Mouse (Mus musculus) hindbrain, embryonic 11.5 days (tissue): ENCODE measurements at regions not wholly inside any gene's neighbourhood (a gene's known extent, or its start where the extent isn't known, plus 50 kb on each side); places are given as distances from the start of the nearest gene placed in this dataset.

Experiments
- ATAC-seq: fragments of 200-750 bp; cut with Nextera tagmentation; 2 replicates; pipeline ENCODE4 v1.8.0; 2017; ENCODE audit warnings: mild to moderate bottlenecking, moderate TSS enrichment, moderate library complexity; ENCODE audit not compliant: low FRiP score
- DNase-seq: peaks from one replicate; pipeline ENCODE4 v3.0.0-alpha.2; 2015; ENCODE audit warnings: low spot score
- H3K27ac ChIP-seq: fragments of 300-500 bp; sonication (generic); 2 replicates; pipeline ENCODE4 v1.5.1; 2014; ENCODE audit warnings: mild to moderate bottlenecking, low read depth, low read length
- H3K27me3 ChIP-seq: fragments of 300-500 bp; sonication (generic); 2 replicates; pipeline ENCODE4 v1.6.1; 2014; ENCODE audit warnings: mild to moderate bottlenecking, low read length, moderate library complexity, mixed read lengths; ENCODE audit not compliant: control insufficient read depth, insufficient read depth
- H3K36me3 ChIP-seq: fragments of 300-500 bp; sonication (generic); 2 replicates; pipeline ENCODE4 v1.6.1; 2014; ENCODE audit warnings: mild to moderate bottlenecking, low read length, moderate library complexity, mixed read lengths; ENCODE audit not compliant: control insufficient read depth, insufficient read depth
- H3K4me1 ChIP-seq: fragments of 300-500 bp; sonication (generic); replicated peaks from 2 replicates; pipeline ENCODE4 v1.6.1; 2014; ENCODE audit warnings: low read length, mixed read lengths; ENCODE audit not compliant: control insufficient read depth, insufficient read depth
- H3K4me2 ChIP-seq: fragments of 300-500 bp; sonication (generic); replicated peaks from 2 replicates; pipeline ENCODE4 v1.6.1; 2014; ENCODE audit warnings: mild to moderate bottlenecking, low read depth, low read length
- H3K4me3 ChIP-seq: fragments of 300-500 bp; sonication (generic); 2 replicates; pipeline ENCODE4 v1.5.1; 2014; ENCODE audit warnings: low read depth, low read length
- H3K9ac ChIP-seq: fragments of 300-500 bp; sonication (generic); 2 replicates; pipeline ENCODE4 v1.6.1; 2014; ENCODE audit warnings: low read depth, low read length
- H3K9me3 ChIP-seq: fragments of 300-500 bp; sonication (generic); 2 replicates; pipeline ENCODE4 v1.6.1; 2016; ENCODE audit warnings: low read length; ENCODE audit not compliant: control insufficient read depth
- WGBS: fragments of 180-500 bp; shearing (Covaris S2); extraction: QIAGEN DNeasy Blood & Tissue Kit; methylation state at CpG from one replicate; pipeline ENCODE4 v1.1.7; 2014; 5-methylcytosine and 5-hydroxymethylcytosine counted together

DNA sequence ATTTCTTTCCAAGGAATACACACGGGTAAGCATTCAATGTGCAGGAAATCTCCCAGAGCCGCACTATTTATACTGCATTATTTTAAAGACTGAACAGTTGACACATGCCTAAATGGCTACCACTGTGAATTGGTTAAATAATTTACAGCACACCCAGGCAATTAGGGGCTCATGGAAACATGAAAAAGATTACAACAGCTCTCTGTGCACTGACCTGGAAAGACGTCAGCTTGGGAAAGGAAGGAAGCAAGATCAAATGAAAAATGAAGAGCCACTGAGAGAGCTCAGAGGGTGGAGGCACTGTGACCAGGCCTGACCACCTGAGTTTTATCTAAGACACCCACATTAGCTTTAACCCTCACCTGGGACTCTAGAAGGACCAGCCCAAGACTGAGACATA, 82.7 kb upstream of the Nfe2l3 start:
- Histone ChIP-seq H3K27me3 (no peaks in the 10 kb centered on the region), H3K4me2 (no peak overlapping the region), H3K9ac (no peak overlapping the region), H3K4me3 (no peak overlapping the region), H3K9me3 (no peaks in the 10 kb centered on the region), H3K4me1 (no peaks in the 10 kb centered on the region), H3K36me3 (no peaks in the 10 kb centered on the region), H3K27ac (no peak overlapping the region)
- ATAC-seq = no peak
- DNase-seq = no peak
- 63% methylated on average over 3 of the region's 3 CpGs for WGBS

GRCm38 (mm10) chr6:51355041-51355440, 77.4 kb upstream of the Nfe2l3 start:
- no peak overlapping the region for H3K4me2 ChIP-seq
- H3K4me1 ChIP-seq = no peaks in the 10 kb centered on the region
- WGBS = 78% methylated on average over 11 of the region's 11 CpGs
- H3K36me3 ChIP-seq = no peaks in the 10 kb centered on the region
- H3K9me3 ChIP-seq = no peaks in the 10 kb centered on the region
- ATAC-seq (no peak), DNase-seq (no peak)
- no peak overlapping the region for H3K27ac ChIP-seq
- H3K4me3 ChIP-seq = no peak overlapping the region
- H3K27me3 ChIP-seq = no peaks in the 10 kb centered on the region
- H3K9ac ChIP-seq = no peak overlapping the region

- no peak overlapping the region for H3K9ac ChIP-seq
- no peaks in the 10 kb centered on the region for H3K27me3 ChIP-seq
- H3K9me3 ChIP-seq = no peaks in the 10 kb centered on the region
- H3K4me2 ChIP-seq = no peak overlapping the region
- ATAC-seq = no peak
- 79% methylated on average over 12 of the region's 12 CpGs for WGBS
- no peak for DNase-seq
- H3K4me3 ChIP-seq = no peak overlapping the region
- no peaks in the 10 kb centered on the region; the same call in 1 of the 2 replicates for H3K4me1 ChIP-seq
- H3K27ac ChIP-seq = no peak overlapping the region
- H3K36me3 ChIP-seq = no peaks in the 10 kb centered on the region
These were observed 70.8 kb upstream of the Nfe2l3 start for GRCm38 (mm10) chr6:51361611-51362180.

DNA sequence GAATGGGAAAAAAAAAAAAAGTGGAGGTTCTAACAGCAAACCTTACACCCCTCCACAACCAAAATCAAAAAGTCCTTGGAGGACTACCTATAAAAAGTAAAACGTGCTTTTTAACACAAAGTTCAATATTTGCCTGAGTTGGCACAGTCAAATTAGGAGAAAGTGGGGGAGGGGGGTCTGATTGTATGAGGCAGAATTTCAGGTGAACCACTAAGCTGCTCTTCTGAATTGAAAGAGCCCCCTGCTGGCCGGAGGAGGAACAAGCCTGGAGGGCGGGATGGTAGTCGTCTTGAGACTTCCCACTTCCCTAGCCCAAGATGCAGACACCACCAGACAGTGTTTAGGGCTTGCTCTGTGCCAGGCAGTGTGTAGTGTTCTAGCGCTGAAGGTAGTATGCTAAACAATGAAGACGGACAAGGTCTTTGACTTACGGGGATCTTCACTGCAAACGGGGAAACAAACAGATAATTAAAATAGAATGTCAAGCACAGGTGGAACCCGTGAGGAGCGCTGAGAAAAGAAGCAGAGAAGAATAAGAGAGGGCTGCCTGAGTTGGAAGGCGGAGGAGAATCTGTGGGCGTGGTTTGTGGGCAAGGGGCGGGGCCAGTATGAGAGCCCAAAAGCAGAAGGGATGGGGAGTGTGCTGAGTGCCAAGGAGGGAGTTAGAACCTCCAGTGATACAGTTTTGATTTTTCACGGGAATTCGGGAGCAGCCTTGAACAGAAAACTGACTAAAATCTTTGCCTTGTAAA, 69.8 kb upstream of the Nfe2l3 start:
- H3K27me3 ChIP-seq = no peaks in the 10 kb centered on the region
- no peak overlapping the region for H3K9ac ChIP-seq
- peak; percentile 35; the same call in 1 of the 2 replicates for ATAC-seq

GRCm38 (mm10) chr6:51364776-51365175, 67.7 kb upstream of the Nfe2l3 start:
- DNase-seq = no peak
- 60% methylated on average over 6 of the region's 6 CpGs for WGBS
- Histone ChIP-seq H3K4me1 (no peaks in the 10 kb centered on the region; the same call in 1 of the 2 replicates), H3K4me3 (no peak overlapping the region), H3K4me2 (no peak overlapping the region), H3K27ac (no peak overlapping the region), H3K9ac (no peak overlapping the region), H3K9me3 (no peaks in the 10 kb centered on the region), H3K27me3 (no peaks in the 10 kb centered on the region), H3K36me3 (no peaks in the 10 kb centered on the region)
- no peak for ATAC-seq

More for the DNA sequence above, 69.8 kb upstream of the Nfe2l3 start:
- H3K4me2 ChIP-seq = no peak overlapping the region
- no peak overlapping the region for H3K27ac ChIP-seq
- H3K4me3 ChIP-seq = no peak overlapping the region
- 3% methylated on average over 15 of the region's 15 CpGs for WGBS
- no peaks in the 10 kb centered on the region for H3K36me3 ChIP-seq
- H3K4me1 ChIP-seq = no peaks in the 10 kb centered on the region; the same call in 1 of the 2 replicates
- no peaks in the 10 kb centered on the region for H3K9me3 ChIP-seq
- DNase-seq = peak; percentile 85

DNA sequence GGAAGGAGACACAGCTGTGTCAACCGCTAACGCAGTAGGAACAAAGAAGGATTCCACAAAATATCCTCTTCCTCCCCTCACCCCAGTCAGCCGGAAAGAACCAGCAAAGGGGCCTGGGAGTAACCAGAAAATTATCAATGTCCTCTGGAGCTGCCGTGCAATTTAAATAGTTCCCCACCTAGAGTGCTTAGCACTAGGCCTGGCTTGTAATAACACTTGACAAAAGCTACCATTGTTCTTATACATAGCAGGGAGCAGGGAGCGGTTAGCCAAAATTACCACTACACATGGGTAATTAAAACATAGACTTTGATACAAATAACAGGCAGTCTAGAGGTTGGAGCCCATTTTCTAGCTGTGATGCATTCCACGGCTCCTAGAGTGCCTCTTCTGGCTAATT, 62.7 kb upstream of the Nfe2l3 start:
- ATAC-seq (no peak), DNase-seq (no peak)
- Histone ChIP-seq H3K4me1 (no peaks in the 10 kb centered on the region; the same call in 1 of the 2 replicates), H3K9me3 (no peaks in the 10 kb centered on the region), H3K27ac (no peak overlapping the region), H3K27me3 (no peaks in the 10 kb centered on the region), H3K4me3 (no peak overlapping the region), H3K9ac (no peak overlapping the region), H3K36me3 (no peaks in the 10 kb centered on the region), H3K4me2 (no peak overlapping the region)
- WGBS = 56% methylated on average over 6 of the region's 6 CpGs

DNA sequence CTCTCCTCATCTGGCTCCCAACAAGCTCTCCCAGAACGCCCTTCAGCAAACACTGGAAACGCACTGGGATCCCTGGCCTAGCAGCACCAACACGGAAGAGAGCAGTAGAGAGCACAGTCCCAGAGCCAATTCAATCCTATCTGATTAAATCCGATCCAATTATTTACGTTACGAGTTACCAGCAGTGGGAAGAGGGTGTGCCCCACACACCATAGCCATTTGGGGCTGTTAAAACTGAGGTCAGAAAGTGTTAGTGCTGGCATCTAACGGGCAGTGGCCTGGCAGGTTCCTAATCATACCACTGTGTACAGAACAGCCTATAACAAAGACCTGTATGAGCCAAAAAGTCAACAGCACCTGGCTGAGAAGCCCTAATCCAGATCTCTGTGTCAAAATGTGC, 60.1 kb upstream of the Nfe2l3 start:
- 66% methylated on average over 7 of the region's 7 CpGs for WGBS
- H3K4me2 ChIP-seq = no peak overlapping the region
- H3K4me3 ChIP-seq = no peak overlapping the region
- H3K4me1 ChIP-seq = no peaks in the 10 kb centered on the region
- no peak overlapping the region; the same call in 1 of the 2 replicates for H3K27ac ChIP-seq
- no peaks in the 10 kb centered on the region for H3K36me3 ChIP-seq
- no peaks in the 10 kb centered on the region for H3K9me3 ChIP-seq
- H3K9ac ChIP-seq = no peak overlapping the region
- ATAC-seq = no peak
- no peaks in the 10 kb centered on the region for H3K27me3 ChIP-seq
- no peak for DNase-seq

DNA sequence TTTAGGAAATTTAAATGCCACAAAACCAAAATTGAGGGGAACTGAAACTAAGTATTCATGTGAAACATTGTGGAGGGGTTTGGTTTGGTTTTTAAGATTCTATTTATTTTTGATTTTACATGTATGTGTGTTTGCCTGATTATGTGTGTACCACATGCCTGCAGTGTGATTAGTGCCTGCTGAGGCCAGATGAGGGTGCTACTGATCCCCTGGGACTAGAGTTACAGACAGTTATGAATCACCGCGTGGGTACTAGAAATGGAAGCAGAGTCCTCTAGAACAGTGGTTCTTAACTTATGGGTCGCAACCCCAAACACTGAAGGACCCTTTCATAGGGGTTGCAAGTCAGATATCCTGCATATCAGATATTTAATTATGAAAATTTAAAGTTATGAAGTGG, 54.0 kb upstream of the Nfe2l3 start:
- no peaks in the 10 kb centered on the region for H3K9me3 ChIP-seq
- no peaks in the 10 kb centered on the region for H3K36me3 ChIP-seq
- no peak overlapping the region for H3K27ac ChIP-seq
- ATAC-seq (0 out of 2 replicates have a peak, but pooled peaks have one; percentile 22), DNase-seq (no peak)
- H3K4me1 ChIP-seq = no peaks in the 10 kb centered on the region
- 83% methylated on average over 3 of the region's 3 CpGs for WGBS
- no peak overlapping the region for H3K4me3 ChIP-seq
- no peaks in the 10 kb centered on the region for H3K27me3 ChIP-seq
- H3K9ac ChIP-seq = no peak overlapping the region
- no peak overlapping the region for H3K4me2 ChIP-seq

GRCm38 (mm10) chr6:51379074-51379473, 53.4 kb upstream of the Nfe2l3 start:
- Histone ChIP-seq H3K36me3 (no peaks in the 10 kb centered on the region), H3K27ac (peak overlapping the region; percentile 92), H3K4me2 (peak overlapping the region; percentile 54), H3K4me1 (no peaks in the 10 kb centered on the region), H3K9ac (peak overlapping the region; percentile 90), H3K27me3 (no peaks in the 10 kb centered on the region), H3K4me3 (peak overlapping the region; percentile 35; the same call in 1 of the 2 replicates), H3K9me3 (no peaks in the 10 kb centered on the region)
- ATAC-seq (no peak), DNase-seq (peak; percentile 48)
- WGBS = 14% methylated on average over 5 of the region's 5 CpGs
